Mouse (Mus musculus): ENCODE data around the gene AF366264. TPM values are rescaled to one million over a fixed set of nuclear protein-coding genes. Genes with fewer than 3 reads are reported as not detected.

The AF366264 gene
- polyA plus RNA-seq, 1 experiment from 2014 or later = not detected

Other genes with a start within 250 kb of the AF366264 start
- 25.5 and 29.1 TPM in 2 replicates for gene Rasa3, start 160.8 kb downstream of the AF366264 start, polyA plus RNA-seq (2015; fragmentation: Nextera tagmentation; extraction: Ambion mirVana)
- 0.15 TPM in 1 of 2 replicates, not detected in the other for gene Cfap97d2, start 132.5 kb downstream of the AF366264 start, polyA plus RNA-seq (2015; fragmentation: Nextera tagmentation; extraction: Ambion mirVana)
- 217 and 222 TPM in 2 replicates for gene Cdc16, start 80.7 kb downstream of the AF366264 start, polyA plus RNA-seq (2015; fragmentation: Nextera tagmentation; extraction: Ambion mirVana)
- gene Upf3a, start 52.8 kb downstream of the AF366264 start, polyA plus RNA-seq (2015; fragmentation: Nextera tagmentation; extraction: Ambion mirVana) = 43.3 and 46.0 TPM in 2 replicates
- gene Champ1, start 31.3 kb upstream of the AF366264 start, polyA plus RNA-seq (2015; fragmentation: Nextera tagmentation; extraction: Ambion mirVana) = 38.4 and 41.1 TPM in 2 replicates
- 46.9 and 49.9 TPM in 2 replicates for gene Coprs, start 51.9 kb upstream of the AF366264 start, polyA plus RNA-seq (2015; fragmentation: Nextera tagmentation; extraction: Ambion mirVana)

Measured in embryonic facial prominence, embryonic 13.5 days (tissue).